Mouse (Mus musculus): Measurements from ENCODE around the gene Snapc2. TPM values are rescaled to one million over a fixed set of nuclear protein-coding genes. Genes with fewer than 3 reads are reported as not detected.
A peak's percentile ranks its signal among the peaks of the same experiment; 100 is the strongest.
"Not testable (repeated sequence)": the region's sequence is repeated elsewhere in the genome, so short reads cannot be mapped to it uniquely, and the experiment has no call there.

Snapc2 gene
- polyA plus RNA-seq, 1 experiment from 2014 or later: 8.9 TPM

DNA sequence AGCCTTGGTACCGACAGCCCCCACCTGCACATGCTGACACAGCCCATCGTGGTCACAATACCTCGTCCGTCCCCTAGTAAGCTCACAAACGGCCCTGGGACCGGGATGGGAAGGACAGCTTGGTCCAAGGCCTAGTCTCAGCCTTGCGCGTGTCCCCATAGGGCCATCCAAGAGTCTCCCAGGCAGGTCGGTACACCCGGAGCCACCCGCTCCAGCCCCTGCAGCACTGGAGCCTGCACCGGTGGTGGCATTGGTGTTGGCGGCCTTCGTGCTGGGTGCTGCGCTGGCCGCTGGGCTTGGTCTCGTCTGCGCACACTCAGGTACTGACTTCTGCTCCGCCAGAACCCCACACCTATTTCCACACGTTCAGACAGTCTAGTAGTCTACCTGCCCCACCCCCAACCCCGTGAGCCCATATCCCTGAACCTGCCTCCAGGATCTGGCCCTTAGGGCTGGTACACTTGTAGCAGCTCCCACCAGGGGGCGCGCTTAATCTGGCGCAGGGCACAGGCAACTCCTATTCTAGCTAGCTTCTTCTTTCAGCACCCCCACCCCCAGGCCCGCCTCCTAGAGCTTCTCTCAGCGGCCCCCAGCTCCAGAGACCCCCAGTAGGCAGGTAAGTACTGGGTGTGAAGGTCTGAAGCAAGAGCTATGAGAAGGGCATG is 2.4 kb upstream of the Snapc2 start:
- WGBS (ENCODE audit: missing documents): 64% methylated on average over 23 of the region's 26 CpGs
- H3K79me2 ChIP-seq (ENCODE audit: inconsistent target): peaks cover 5% of the 10 kb centered on the region; the same call in 1 of the 2 replicates
- no peak overlapping the region for H3K27ac ChIP-seq
- peaks cover 30% of the 10 kb centered on the region for H3K36me3 ChIP-seq (ENCODE audit: inconsistent target)
- H3K4me3 ChIP-seq (ENCODE audit: inconsistent target): no peak overlapping the region

DNA sequence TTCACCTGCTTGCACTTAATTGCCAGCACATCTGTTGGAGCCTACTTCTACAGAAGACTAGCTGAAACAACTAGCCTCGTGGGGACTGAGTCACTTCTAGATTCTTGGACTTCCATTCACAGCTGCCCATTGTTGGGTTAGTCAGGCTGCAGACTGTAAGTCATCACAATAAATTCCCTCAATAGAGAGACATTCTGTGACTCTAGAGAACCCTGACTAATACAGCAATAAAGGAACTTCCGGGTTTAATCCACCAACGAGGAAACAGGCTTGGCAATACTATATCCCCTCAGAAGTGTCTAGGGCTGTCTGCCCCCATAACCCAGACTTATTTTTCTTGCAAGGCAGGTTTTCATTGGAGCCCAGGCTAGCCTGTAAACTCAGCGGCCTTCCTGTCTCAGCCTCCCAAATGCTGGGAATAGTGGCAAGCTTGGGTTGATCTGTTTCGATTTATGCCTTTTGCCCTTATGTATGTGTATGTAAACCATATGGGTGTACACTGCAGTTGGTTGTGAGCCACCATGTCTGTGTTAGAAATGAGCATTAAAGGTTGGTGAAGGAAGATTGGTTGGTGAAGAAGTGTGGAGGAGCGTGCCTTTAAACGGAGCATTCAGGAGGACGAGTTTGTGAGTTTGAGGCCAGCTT is 642 bp upstream of the Snapc2 start:
- H3K27ac ChIP-seq: peak overlapping the region; percentile 36
- peaks cover 5% of the 10 kb centered on the region; the same call in 1 of the 2 replicates for H3K79me2 ChIP-seq (ENCODE audit: inconsistent target)
- H3K4me3 ChIP-seq (ENCODE audit: inconsistent target): peak overlapping the region; percentile 67
- H3K36me3 ChIP-seq (ENCODE audit: inconsistent target): peaks cover 24% of the 10 kb centered on the region; the same call in 1 of the 2 replicates
- WGBS (ENCODE audit: missing documents): 44% methylated on average over 8 of the region's 8 CpGs

DNA sequence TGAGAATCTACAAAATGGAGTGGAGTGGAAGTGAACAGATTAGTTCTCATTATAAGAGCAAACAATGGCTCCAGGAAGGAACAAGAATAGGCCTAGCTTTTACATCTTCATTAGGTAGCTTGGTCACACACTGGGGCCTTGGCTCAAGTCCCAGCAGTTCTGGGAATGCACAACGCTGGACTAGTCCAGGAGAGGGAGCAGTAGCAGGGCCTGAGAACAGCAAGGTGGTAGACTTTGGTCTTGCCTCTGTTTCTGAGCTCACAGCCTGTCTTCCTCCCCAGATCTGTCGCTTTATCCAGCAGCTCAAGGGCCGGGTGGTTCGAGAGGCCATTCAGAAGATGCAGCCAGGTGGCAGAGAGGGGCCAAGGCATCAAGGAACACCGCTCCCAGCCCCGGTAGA is 1.1 kb downstream of the Snapc2 start:
- peak overlapping the region; percentile 67 for H3K4me3 ChIP-seq (ENCODE audit: inconsistent target)
- peaks cover 18% of the 10 kb centered on the region; the same call in 1 of the 2 replicates for H3K36me3 ChIP-seq (ENCODE audit: inconsistent target)
- peaks cover 5% of the 10 kb centered on the region; the same call in 1 of the 2 replicates for H3K79me2 ChIP-seq (ENCODE audit: inconsistent target)
- 75% methylated on average over 5 of the region's 6 CpGs for WGBS (ENCODE audit: missing documents)
- H3K27ac ChIP-seq: no peak overlapping the region

DNA sequence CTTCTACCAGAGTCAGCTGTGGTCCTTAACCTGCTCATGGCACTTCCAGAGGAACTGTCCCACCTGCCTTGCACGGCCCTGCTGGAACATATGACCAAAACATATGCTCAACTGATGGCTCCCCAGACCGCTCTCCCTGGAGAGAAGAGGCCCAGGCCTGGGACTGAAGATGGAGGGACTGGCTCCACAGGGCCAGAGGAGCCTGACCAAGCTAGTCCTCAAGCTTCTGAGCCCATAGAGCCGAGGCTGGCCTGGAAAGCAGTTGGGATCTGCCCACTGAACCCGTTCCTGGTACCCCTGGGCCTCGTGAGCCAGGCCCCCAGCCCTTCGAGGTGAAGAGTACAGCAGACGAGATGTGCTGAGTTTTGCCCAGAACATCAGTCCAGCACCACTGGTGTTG is 2.6 kb downstream of the Snapc2 start:
- H3K4me3 ChIP-seq (ENCODE audit: inconsistent target); H3K79me2 ChIP-seq (ENCODE audit: inconsistent target); H3K27ac ChIP-seq: not testable (repeated sequence)
- WGBS (ENCODE audit: missing documents): 94% methylated on average over 7 of the region's 7 CpGs
- peaks cover 23% of the 10 kb centered on the region; the same call in 1 of the 2 replicates for H3K36me3 ChIP-seq (ENCODE audit: inconsistent target)

GRCm38 (mm10) chr8:4256911-4257310 is 4.0 kb downstream of the Snapc2 start:
- 83% methylated on average over 4 of the region's 4 CpGs for WGBS (ENCODE audit: missing documents)
- no peak overlapping the region for H3K27ac ChIP-seq
- no peak overlapping the region for H3K4me3 ChIP-seq (ENCODE audit: inconsistent target)
- H3K36me3 ChIP-seq (ENCODE audit: inconsistent target): peaks cover 32% of the 10 kb centered on the region
- peaks cover 5% of the 10 kb centered on the region; the same call in 1 of the 2 replicates for H3K79me2 ChIP-seq (ENCODE audit: inconsistent target)

GRCm38 (mm10) chr8:4257350-4257749 is 4.5 kb downstream of the Snapc2 start:
- no peak overlapping the region for H3K27ac ChIP-seq
- H3K4me3 ChIP-seq (ENCODE audit: inconsistent target): no peak overlapping the region
- H3K36me3 ChIP-seq (ENCODE audit: inconsistent target): peaks cover 37% of the 10 kb centered on the region
- WGBS (ENCODE audit: missing documents): 97% methylated on average over 4 of the region's 4 CpGs
- peaks cover 5% of the 10 kb centered on the region; the same call in 1 of the 2 replicates for H3K79me2 ChIP-seq (ENCODE audit: inconsistent target)

DNA sequence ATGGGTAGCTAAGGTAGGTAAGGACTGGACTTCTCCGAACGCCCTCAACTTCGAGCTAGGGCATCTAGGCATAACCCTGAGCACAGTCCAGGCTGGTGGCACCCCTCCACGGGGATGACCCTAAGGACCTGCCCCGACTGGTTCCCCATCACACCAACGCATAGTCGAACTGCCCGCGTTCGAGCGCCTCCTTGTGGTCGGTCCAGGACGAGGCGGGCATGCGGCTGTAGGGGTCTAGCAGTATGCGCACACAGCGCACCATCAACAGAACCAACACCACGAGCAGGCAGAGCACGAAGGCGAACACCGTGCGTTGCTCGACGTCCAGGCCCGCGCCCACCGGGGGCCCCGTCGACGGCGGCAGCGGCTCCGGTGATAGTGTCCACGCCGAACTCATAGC is 5.4 kb downstream of the Snapc2 start:
- WGBS (ENCODE audit: missing documents): 8% methylated on average over 35 of the region's 35 CpGs
- Histone ChIP-seq H3K79me2 (ENCODE audit: inconsistent target) (peaks cover 5% of the 10 kb centered on the region; the same call in 1 of the 2 replicates), H3K36me3 (ENCODE audit: inconsistent target) (peaks cover 43% of the 10 kb centered on the region), H3K27ac (no peak overlapping the region), H3K4me3 (ENCODE audit: inconsistent target) (no peak overlapping the region)

GRCm38 (mm10) chr8:4258678-4259077 is 5.8 kb downstream of the Snapc2 start:
- Histone ChIP-seq H3K27ac (no peak overlapping the region), H3K79me2 (ENCODE audit: inconsistent target) (peaks cover 5% of the 10 kb centered on the region; the same call in 1 of the 2 replicates), H3K36me3 (ENCODE audit: inconsistent target) (peaks cover 46% of the 10 kb centered on the region), H3K4me3 (ENCODE audit: inconsistent target) (no peak overlapping the region)
- WGBS (ENCODE audit: missing documents): under 1% methylated on average over 31 of the region's 32 CpGs

DNA sequence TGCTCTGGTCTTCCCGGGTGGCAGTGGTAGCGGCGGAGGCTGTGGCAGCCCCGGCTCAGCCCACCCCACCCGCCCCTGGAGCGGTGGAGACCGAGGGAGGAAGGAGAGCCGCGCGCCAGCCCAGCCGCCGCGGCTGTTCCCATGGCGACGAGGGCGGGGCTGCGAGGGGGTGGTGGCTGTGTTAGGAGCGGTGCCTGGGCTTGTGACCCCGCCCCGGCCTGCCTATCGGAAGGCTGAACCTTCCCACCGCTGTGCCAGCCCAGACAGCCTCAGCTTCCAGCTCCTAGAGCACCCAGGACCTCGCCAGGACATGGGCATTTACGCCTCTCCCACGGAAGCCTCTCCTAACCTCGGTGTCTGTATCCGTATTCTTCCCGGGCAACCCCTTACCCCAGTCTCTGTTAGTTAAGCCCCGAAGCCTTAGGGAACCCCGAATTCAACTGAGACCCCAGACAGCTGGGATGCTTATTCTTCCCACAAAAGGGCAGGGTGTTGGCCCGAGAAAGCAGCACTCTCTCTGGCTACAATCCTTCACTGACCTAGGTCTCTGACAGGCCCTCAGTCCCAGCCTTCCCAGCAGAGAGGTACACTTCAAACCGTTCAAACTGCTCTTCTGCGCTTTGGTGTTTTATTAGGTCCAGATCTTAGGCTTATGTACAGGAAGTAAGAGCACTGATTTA is 6.4 kb downstream of the Snapc2 start, which contains the start of gene Ctxn1:
TSS of gene Ctxn1 (minus strand) at position 150 of the 680 bp plus-strand sequence.
- WGBS (ENCODE audit: missing documents): 16% methylated on average over 33 of the region's 33 CpGs
- peaks cover 1% of the 10 kb centered on the region; the same call in 1 of the 2 replicates for H3K79me2 ChIP-seq (ENCODE audit: inconsistent target)
- H3K36me3 ChIP-seq (ENCODE audit: inconsistent target): peaks cover 48% of the 10 kb centered on the region
- H3K27ac ChIP-seq: no peak within 1 kb of the TSS
- H3K4me3 ChIP-seq (ENCODE audit: inconsistent target): no peak within 1 kb of the TSS

DNA sequence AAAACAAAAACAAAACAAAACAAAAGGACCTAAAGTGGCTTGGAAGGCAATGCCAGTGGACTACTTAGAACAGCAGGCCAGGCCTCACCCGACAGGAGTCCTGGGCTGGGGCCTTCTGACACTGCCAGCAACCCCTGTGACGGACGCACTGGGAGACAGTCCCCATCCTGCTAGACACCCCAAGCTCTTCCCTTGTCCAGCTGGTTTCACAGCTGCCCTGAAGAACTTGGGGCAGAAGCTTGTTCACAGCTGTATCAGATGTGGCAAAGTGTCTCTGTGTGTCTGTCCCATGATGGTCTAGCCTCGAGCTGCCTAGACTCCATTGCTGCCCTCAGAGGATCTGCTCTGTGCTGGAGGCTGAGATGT is 6.9 kb downstream of the Snapc2 start:
- H3K27ac ChIP-seq: no peak overlapping the region
- no peak overlapping the region for H3K4me3 ChIP-seq (ENCODE audit: inconsistent target)
- no peaks in the 10 kb centered on the region for H3K79me2 ChIP-seq (ENCODE audit: inconsistent target)
- H3K36me3 ChIP-seq (ENCODE audit: inconsistent target): peaks cover 46% of the 10 kb centered on the region
- 98% methylated on average over 4 of the region's 4 CpGs for WGBS (ENCODE audit: missing documents)

DNA sequence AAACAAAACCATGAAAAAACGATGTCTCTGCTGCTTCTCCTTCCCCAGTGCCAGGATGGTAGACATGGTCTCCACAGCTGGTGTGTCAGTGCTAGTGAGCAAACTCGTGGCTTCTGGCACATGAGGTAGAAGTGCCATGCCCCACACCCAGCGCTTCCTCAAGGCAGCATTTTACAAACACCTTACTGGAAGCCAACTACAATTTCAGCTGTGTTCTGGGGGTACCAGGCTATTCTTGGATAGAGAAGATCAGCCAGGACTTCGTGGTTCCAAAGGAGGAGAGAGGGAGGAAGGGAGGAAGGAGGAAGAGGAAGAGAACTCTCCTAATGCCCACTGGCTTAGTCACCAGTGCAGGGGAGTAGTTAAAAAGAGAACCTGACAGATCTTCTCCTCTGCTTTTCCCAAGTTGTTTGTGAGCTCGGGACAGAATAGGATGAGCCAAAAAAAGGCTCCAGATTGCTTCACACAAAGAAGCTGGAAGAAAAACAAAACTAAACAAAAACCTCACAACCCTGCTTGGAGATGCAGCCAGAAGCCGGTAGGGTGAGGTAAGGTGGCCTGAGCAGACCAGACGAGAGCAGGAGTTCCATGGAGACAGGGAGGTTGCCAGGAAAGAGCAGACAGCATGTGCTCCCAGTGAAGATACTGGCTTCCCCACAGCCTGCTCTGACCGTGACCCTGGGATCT is 10.4 kb downstream of the Snapc2 start:
- Histone ChIP-seq H3K4me3 (ENCODE audit: inconsistent target) (no peak overlapping the region), H3K79me2 (ENCODE audit: inconsistent target) (no peaks in the 10 kb centered on the region), H3K27ac (no peak overlapping the region), H3K36me3 (ENCODE audit: inconsistent target) (peaks cover 62% of the 10 kb centered on the region)
- WGBS (ENCODE audit: missing documents): 71% methylated on average over 8 of the region's 8 CpGs

DNA sequence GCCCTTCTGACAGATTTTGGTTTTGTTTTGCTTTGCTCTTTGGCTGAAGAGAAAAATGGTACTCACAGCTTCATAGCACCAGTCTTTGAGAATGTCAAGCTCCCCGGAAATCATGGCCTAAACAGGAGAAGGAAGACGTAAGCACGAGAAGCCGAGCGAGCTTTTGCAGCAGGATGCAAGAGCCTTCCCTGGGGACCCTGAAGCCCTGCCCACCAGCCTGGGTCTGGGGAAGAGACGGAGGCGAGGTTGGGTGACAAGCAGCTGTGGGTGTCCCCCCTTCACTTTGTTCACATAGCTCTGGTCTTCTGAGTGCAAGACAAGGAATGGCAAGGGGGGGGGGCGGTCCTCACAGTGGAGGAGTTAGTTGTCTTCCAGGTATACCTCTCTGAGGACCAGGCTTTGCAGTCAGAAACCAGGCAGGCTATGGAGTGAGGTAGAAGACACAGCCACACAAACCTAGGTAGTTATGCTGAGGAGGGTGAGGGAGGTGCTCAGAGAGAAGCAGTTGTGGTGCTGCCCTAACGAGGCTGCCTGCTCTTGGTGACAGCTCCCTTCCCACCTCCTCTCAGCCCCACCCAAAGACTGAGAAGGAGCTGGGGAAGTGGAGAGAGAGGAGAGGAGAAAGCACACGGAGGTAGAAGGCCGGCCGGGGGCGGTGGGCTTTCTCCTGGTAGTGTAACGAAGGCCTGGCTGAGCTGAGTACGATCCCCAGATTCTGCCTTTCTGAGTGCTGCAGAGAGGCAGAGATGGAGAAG is 12.5 kb downstream of the Snapc2 start:
- WGBS (ENCODE audit: missing documents): 93% methylated on average over 15 of the region's 15 CpGs
- Histone ChIP-seq H3K79me2 (ENCODE audit: inconsistent target) (no peaks in the 10 kb centered on the region), H3K36me3 (ENCODE audit: inconsistent target) (peaks cover 80% of the 10 kb centered on the region), H3K4me3 (ENCODE audit: inconsistent target) (no peak overlapping the region), H3K27ac (no peak overlapping the region)

- WGBS (ENCODE audit: missing documents): 95% methylated on average over 15 of the region's 15 CpGs
- no peak overlapping the region for H3K4me3 ChIP-seq (ENCODE audit: inconsistent target)
- no peak overlapping the region for H3K27ac ChIP-seq
- peaks cover 67% of the 10 kb centered on the region for H3K36me3 ChIP-seq (ENCODE audit: inconsistent target)
- peaks cover 8% of the 10 kb centered on the region; the same call in 1 of the 2 replicates for H3K79me2 ChIP-seq (ENCODE audit: inconsistent target)
Measured at GRCm38 (mm10) chr8:4267627-4268026, 14.7 kb downstream of the Snapc2 start.

DNA sequence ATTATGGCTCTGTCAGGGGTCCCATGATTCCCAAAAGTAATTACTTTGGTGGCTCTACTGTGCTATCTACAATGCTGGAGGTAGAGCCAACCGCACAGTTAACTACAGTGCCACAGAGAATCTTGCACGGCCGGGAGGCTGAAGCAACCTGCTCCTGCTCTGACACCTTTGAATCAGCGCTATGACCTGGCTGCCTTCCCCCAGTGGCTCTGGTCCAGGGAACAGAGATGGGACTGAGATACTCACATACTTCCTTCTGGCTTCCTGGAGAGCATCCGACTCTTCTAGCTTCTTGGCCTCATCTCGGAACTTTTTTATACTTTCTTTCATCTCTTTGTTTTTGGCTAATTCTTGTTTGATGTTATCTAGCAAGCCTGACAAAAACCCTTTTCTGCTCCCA is 16.7 kb downstream of the Snapc2 start:
- 92% methylated on average over 6 of the region's 6 CpGs for WGBS (ENCODE audit: missing documents)
- peaks cover 67% of the 10 kb centered on the region for H3K36me3 ChIP-seq (ENCODE audit: inconsistent target)

More for the DNA sequence above, 16.7 kb downstream of the Snapc2 start:
- Histone ChIP-seq H3K4me3 (ENCODE audit: inconsistent target) (no peak overlapping the region), H3K27ac (no peak overlapping the region), H3K79me2 (ENCODE audit: inconsistent target) (peaks cover 28% of the 10 kb centered on the region)

Data from macrophage (primary cell).